Mouse (Mus musculus) adrenal gland, postnatal 4 days (tissue): ENCODE measurements around the gene Frmd8. TPM values are rescaled to one million over a fixed set of nuclear protein-coding genes. Genes with fewer than 3 reads are reported as not detected.

ENCODE experiments used
- DNase-seq, 2 experiments: peaks; one replicate each; pipeline ENCODE4 v3.0.0; 2021 to 2022; ENCODE audit warnings: low spot score in 2 of 2, mixed read lengths in 2 of 2
- total RNA-seq, 2 experiments: library from RNA; stranded (reverse); gene quantifications; 2 replicates each; pipeline ENCODE4 v1.2.3; 2021

The Frmd8 gene
- total RNA-seq, 2 experiments from 2014 or later: 42.4 to 45.9 TPM

GRCm38 (mm10) chr19:5840086-5840889, 34.8 kb downstream of the Frmd8 start:
- no peak for DNase-seq

GRCm38 (mm10) chr19:5839317-5840085, 35.6 kb downstream of the Frmd8 start:
- no peak for DNase-seq

- DNase-seq: no peak
Measured at GRCm38 (mm10) chr19:5838892-5839165, 36.2 kb downstream of the Frmd8 start.

GRCm38 (mm10) chr19:5838136-5838891, 36.8 kb downstream of the Frmd8 start:
- no peak for DNase-seq

GRCm38 (mm10) chr19:5837606-5838005, 37.5 kb downstream of the Frmd8 start:
- no peak for DNase-seq

GRCm38 (mm10) chr19:5836941-5837572, 38.0 kb downstream of the Frmd8 start:
- no peak for DNase-seq

GRCm38 (mm10) chr19:5835922-5836430, 39.1 kb downstream of the Frmd8 start:
- no peak for DNase-seq

GRCm38 (mm10) chr19:5835054-5835921, 39.8 kb downstream of the Frmd8 start:
- no peak for DNase-seq

- DNase-seq: peak in 1 of 2 experiments; percentile 2
Measured at GRCm38 (mm10) chr19:5834260-5834925, 40.7 kb downstream of the Frmd8 start.

- peak in 1 of 2 experiments; percentile 3 for DNase-seq
Measured at GRCm38 (mm10) chr19:5833287-5834100, 41.6 kb downstream of the Frmd8 start.

- DNase-seq: no peak
Measured at GRCm38 (mm10) chr19:5832326-5832725, 42.7 kb downstream of the Frmd8 start.

- DNase-seq: no peak
Measured at GRCm38 (mm10) chr19:5831958-5832320, 43.1 kb downstream of the Frmd8 start.

GRCm38 (mm10) chr19:5831224-5831957, 43.7 kb downstream of the Frmd8 start:
- no peak for DNase-seq

GRCm38 (mm10) chr19:5830776-5831175, 44.3 kb downstream of the Frmd8 start:
- DNase-seq: no peak

GRCm38 (mm10) chr19:5829958-5830615, 45.0 kb downstream of the Frmd8 start:
- no peak for DNase-seq

GRCm38 (mm10) chr19:5828905-5829304, 46.2 kb downstream of the Frmd8 start:
- no peak for DNase-seq

- no peak for DNase-seq
Measured at GRCm38 (mm10) chr19:5828155-5828554, 46.9 kb downstream of the Frmd8 start.
